Mouse (Mus musculus): ENCODE results near the gene Nol3. TPM values are rescaled to one million over a fixed set of nuclear protein-coding genes. Genes with fewer than 3 reads are reported as not detected.

Nol3 gene
- polyA plus RNA-seq, 1 experiment from 2014 or later = 1.2 TPM

GRCm38 (mm10) chr8:105293405-105293804 lies 17.5 kb downstream of the Nol3 start:
- no peaks in the 10 kb centered on the region for H3K9me3 ChIP-seq
- H3K36me3 ChIP-seq = no peaks in the 10 kb centered on the region
- no peak overlapping the region for H3K4me3 ChIP-seq (replicated peaks)
- H3K27ac ChIP-seq = no peak overlapping the region
- ATAC-seq = no peak
- WGBS = 70% methylated on average over 19 of the region's 19 CpGs
- H3K4me2 ChIP-seq (replicated peaks) = no peak overlapping the region
- H3K9ac ChIP-seq = no peak overlapping the region
- H3K4me1 ChIP-seq (replicated peaks) = peaks cover 14% of the 10 kb centered on the region
- peaks cover 11% of the 10 kb centered on the region for H3K27me3 ChIP-seq (replicated peaks)

- Histone ChIP-seq H3K27ac (no peak overlapping the region), H3K4me3 (replicated peaks) (no peak overlapping the region), H3K9ac (no peak overlapping the region), H3K36me3 (peaks cover under 1% of the 10 kb centered on the region; the same call in 1 of the 2 replicates), H3K4me1 (replicated peaks) (peaks cover 22% of the 10 kb centered on the region), H3K27me3 (replicated peaks) (peaks cover 11% of the 10 kb centered on the region), H3K4me2 (replicated peaks) (0 out of 2 replicates have a peak overlapping the region, but pooled peaks have one; percentile 19), H3K9me3 (no peaks in the 10 kb centered on the region)
- no peak for ATAC-seq
- 68% methylated on average over 9 of the region's 9 CpGs for WGBS
Measured at GRCm38 (mm10) chr8:105294776-105295175, 18.8 kb downstream of the Nol3 start.

- no peak overlapping the region for H3K4me3 ChIP-seq (replicated peaks)
- H3K27ac ChIP-seq = no peak overlapping the region
- 72% methylated on average over 11 of the region's 11 CpGs for WGBS
- no peak overlapping the region for H3K9ac ChIP-seq
- peak overlapping the region; percentile 19; the same call in 1 of the 2 replicates for H3K4me2 ChIP-seq (replicated peaks)
- peaks cover 6% of the 10 kb centered on the region for H3K27me3 ChIP-seq (replicated peaks)
- peaks cover 5% of the 10 kb centered on the region for H3K36me3 ChIP-seq
- ATAC-seq = no peak
- H3K4me1 ChIP-seq (replicated peaks) = peaks cover 19% of the 10 kb centered on the region
- no peaks in the 10 kb centered on the region for H3K9me3 ChIP-seq
Measured at GRCm38 (mm10) chr8:105295256-105295655, 19.3 kb downstream of the Nol3 start.

DNA sequence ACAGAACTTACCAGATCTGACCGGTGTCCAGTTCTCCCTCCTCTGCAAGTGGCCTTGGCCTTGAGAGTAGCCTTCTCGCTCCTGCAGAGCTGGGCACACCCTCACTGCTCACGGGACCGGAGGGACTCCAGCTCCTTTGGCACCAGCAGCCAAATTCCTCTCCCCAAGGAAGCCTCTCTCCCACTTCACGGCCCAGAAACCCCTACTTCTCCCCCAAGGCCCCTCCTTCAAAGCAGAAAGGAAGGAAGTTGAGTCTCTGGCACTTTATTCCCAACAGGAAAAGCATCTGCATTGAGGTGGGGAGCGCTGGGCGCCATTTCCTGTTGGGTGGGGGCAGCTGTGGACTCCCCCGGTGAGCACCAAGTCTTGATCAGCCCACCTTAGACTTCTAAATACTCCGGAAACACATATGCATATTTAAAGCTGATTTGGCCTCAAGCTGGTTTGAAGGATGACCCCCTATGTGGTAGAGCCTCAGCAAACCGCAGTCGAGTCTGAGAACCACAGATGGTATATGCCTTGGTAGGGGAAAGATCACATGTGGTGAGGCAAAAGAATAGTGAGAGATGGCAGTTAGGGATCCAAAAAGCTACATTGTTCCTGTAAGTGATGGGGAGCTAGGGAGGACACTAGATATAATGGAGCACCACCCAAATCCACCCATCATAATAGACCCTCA lies 20.1 kb downstream of the Nol3 start, which contains the start of gene Exoc3l:
TSS of gene Exoc3l (minus strand) at position 207 of the 679 bp plus-strand sequence.
- H3K9ac ChIP-seq = 0 out of 2 replicates have a peak within 1 kb of the TSS, but pooled peaks have one; percentile 31
- no peak within 1 kb of the TSS for H3K27ac ChIP-seq
- H3K4me1 ChIP-seq (replicated peaks) = peaks cover 13% of the 10 kb centered on the region
- peak within 1 kb of the TSS; percentile 85 for H3K4me2 ChIP-seq (replicated peaks)
- WGBS = 60% methylated on average over 11 of the region's 11 CpGs
- H3K9me3 ChIP-seq = no peaks in the 10 kb centered on the region
- no peak for ATAC-seq
- H3K4me3 ChIP-seq (replicated peaks) = peak within 1 kb of the TSS; percentile 92
- peaks cover 13% of the 10 kb centered on the region for H3K36me3 ChIP-seq
- no peaks in the 10 kb centered on the region for H3K27me3 ChIP-seq (replicated peaks)

DNA sequence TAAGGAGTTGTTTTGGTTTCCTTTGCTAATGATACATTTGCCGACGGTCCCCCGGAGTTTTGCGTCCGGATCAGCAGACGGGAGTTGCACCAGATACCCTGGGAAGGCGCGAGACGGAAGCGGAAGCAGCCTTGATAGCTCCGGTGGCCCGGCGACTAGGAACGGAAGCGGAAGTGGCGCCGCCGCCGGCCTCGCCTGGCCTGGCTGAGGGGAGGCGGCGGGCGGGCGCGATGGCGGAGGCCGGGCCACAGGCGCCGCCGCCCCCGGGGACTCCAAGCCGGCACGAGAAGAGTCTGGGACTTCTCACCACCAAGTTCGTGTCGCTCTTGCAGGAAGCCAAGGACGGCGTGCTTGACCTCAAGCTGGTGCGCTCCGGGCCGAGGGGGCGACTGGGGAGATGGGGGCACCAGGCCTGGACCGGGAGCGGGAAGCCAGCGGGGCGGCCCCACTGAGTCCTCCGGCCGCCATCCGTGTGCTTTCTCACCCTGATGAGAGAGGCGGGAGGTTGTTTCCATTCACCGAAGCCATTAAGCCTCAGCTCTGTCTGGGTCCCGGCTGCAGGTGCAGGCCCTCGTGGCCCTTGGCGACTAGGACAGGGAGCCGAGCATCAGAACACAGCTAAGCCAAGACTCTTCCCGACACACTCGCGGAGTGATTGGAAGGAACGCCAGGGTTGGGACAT lies 21.7 kb downstream of the Nol3 start, which contains the start of gene E2f4:
TSS of gene E2f4 (plus strand) at position 153 of the 682 bp plus-strand sequence.
- H3K27me3 ChIP-seq (replicated peaks) = no peaks in the 10 kb centered on the region
- peak; percentile 93 for ATAC-seq
- H3K9me3 ChIP-seq = no peaks in the 10 kb centered on the region
- H3K36me3 ChIP-seq = peaks cover 24% of the 10 kb centered on the region
- H3K4me1 ChIP-seq (replicated peaks) = peaks cover 13% of the 10 kb centered on the region
- H3K9ac ChIP-seq = peak within 1 kb of the TSS; percentile 85
- peak within 1 kb of the TSS; percentile 54 for H3K27ac ChIP-seq
- peak within 1 kb of the TSS; percentile 92 for H3K4me3 ChIP-seq (replicated peaks)
- H3K4me2 ChIP-seq (replicated peaks) = peak within 1 kb of the TSS; percentile 85
- under 1% methylated on average over 58 of the region's 58 CpGs for whole genome bisulfite sequencing

GRCm38 (mm10) chr8:105298351-105299252 lies 22.7 kb downstream of the Nol3 start:
- peaks cover 13% of the 10 kb centered on the region for H3K4me1 ChIP-seq (replicated peaks)
- 52% methylated on average over 18 of the region's 18 CpGs for WGBS
- no peaks in the 10 kb centered on the region for H3K9me3 ChIP-seq
- H3K27me3 ChIP-seq (replicated peaks) = no peaks in the 10 kb centered on the region
- H3K27ac ChIP-seq = no peak overlapping the region
- no peak for ATAC-seq
- H3K36me3 ChIP-seq = peaks cover 29% of the 10 kb centered on the region
- peak overlapping the region; percentile 85 for H3K4me2 ChIP-seq (replicated peaks)
- H3K4me3 ChIP-seq (replicated peaks) = peak overlapping the region; percentile 92
- peak overlapping the region; percentile 85 for H3K9ac ChIP-seq

DNA sequence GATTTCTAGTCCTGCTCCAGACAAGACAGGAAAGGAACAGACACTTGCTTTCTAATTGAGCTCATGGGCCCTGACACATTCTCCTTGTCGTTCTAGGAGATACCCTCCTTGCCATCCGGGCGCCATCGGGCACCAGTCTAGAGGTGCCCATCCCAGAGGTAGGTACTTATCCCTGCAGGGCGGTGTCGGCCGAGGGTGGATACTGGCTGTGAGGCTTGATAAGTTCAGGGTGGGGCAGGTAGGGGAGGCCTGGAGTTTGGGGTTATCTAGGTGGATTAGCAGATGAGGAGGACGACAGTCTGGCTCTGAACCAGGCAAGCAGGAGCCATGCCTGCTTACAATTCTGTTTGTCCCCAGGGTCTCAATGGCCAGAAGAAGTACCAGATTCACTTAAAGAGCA lies 24.0 kb downstream of the Nol3 start:
- peak; percentile 15; the same call in 1 of the 2 replicates for ATAC-seq
- no peak overlapping the region for H3K4me2 ChIP-seq (replicated peaks)
- peaks cover 25% of the 10 kb centered on the region for H3K4me1 ChIP-seq (replicated peaks)

GRCm38 (mm10) chr8:105303396-105303795 lies 27.5 kb downstream of the Nol3 start:
- Histone ChIP-seq H3K27me3 (replicated peaks) (no peaks in the 10 kb centered on the region), H3K9me3 (no peaks in the 10 kb centered on the region), H3K36me3 (peaks cover 46% of the 10 kb centered on the region), H3K27ac (no peak overlapping the region), H3K9ac (no peak overlapping the region), H3K4me3 (replicated peaks) (no peak overlapping the region), H3K4me2 (replicated peaks) (no peak overlapping the region), H3K4me1 (replicated peaks) (peaks cover 34% of the 10 kb centered on the region)
- 84% methylated on average over 8 of the region's 8 CpGs for WGBS
- no peak for ATAC-seq

More for the DNA sequence above, 24.0 kb downstream of the Nol3 start:
- Histone ChIP-seq H3K36me3 (peaks cover 35% of the 10 kb centered on the region), H3K27me3 (replicated peaks) (no peaks in the 10 kb centered on the region), H3K4me3 (replicated peaks) (no peak overlapping the region), H3K9ac (no peak overlapping the region), H3K9me3 (no peaks in the 10 kb centered on the region), H3K27ac (no peak overlapping the region)
- WGBS = 88% methylated on average over 8 of the region's 8 CpGs

DNA sequence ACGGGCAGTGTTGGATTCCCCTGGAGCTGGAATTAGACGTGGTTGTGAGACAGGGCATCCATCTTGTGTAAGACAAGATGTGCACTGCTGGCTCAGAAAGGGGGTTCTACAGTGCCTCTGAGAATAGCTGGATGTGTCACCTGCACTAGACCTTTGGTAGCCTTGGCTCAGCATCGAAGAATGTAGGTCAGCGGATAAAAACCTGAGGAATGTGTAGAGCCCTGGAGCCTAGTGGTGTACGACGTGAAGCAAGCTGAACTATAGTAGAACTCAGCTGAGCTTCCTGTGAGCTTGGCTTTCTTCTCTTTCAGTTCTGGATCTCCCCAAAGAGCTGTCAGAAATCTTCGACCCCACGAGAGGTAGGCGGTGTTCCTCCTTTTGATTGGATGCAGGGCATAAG lies 27.9 kb downstream of the Nol3 start:
- H3K4me2 ChIP-seq (replicated peaks) = no peak overlapping the region

GRCm38 (mm10) chr8:105304325-105305210 lies 28.6 kb downstream of the Nol3 start:
- WGBS = 64% methylated on average over 9 of the region's 9 CpGs
- Histone ChIP-seq H3K4me3 (replicated peaks) (no peak overlapping the region; the same call in 1 of the 2 replicates), H3K36me3 (peaks cover 49% of the 10 kb centered on the region), H3K27ac (peak overlapping the region; percentile 67), H3K9ac (no peak overlapping the region), H3K27me3 (replicated peaks) (no peaks in the 10 kb centered on the region), H3K4me1 (replicated peaks) (peaks cover 27% of the 10 kb centered on the region), H3K9me3 (no peaks in the 10 kb centered on the region), H3K4me2 (replicated peaks) (peak overlapping the region; percentile 66)
- peak; percentile 3; the same call in 1 of the 2 replicates for ATAC-seq

More for the DNA sequence above, 27.9 kb downstream of the Nol3 start:
- no peak overlapping the region for H3K4me3 ChIP-seq (replicated peaks)
- H3K9ac ChIP-seq = no peak overlapping the region
- H3K27ac ChIP-seq = peak overlapping the region; percentile 23; the same call in 1 of the 2 replicates
- ATAC-seq = no peak
- H3K4me1 ChIP-seq (replicated peaks) = peaks cover 29% of the 10 kb centered on the region
- no peaks in the 10 kb centered on the region for H3K27me3 ChIP-seq (replicated peaks)
- peaks cover 49% of the 10 kb centered on the region for H3K36me3 ChIP-seq
- WGBS = 76% methylated on average over 9 of the region's 9 CpGs
- H3K9me3 ChIP-seq = no peaks in the 10 kb centered on the region
